Mouse (Mus musculus): Measurements from ENCODE around the gene Atp2b4. TPM values are rescaled to one million over a fixed set of nuclear protein-coding genes. Genes with fewer than 3 reads are reported as not detected.

The Atp2b4 gene
- polyA plus RNA-seq, 1 experiment from 2014 or later = 7.7 TPM

GRCm38 (mm10) chr1:133718786-133719185 lies 82.1 kb downstream of the Atp2b4 start:
- H3K4me1 ChIP-seq (replicated peaks; ENCODE audit: control insufficient read depth, insufficient read depth, low read length) = no peaks in the 10 kb centered on the region
- no peaks in the 10 kb centered on the region for H3K27me3 ChIP-seq (ENCODE audit: control insufficient read depth, insufficient read depth, low read depth, low read length)
- no peak overlapping the region for H3K4me3 ChIP-seq (ENCODE audit: low read length)
- H3K27ac ChIP-seq (ENCODE audit: low read length) = no peak overlapping the region
- H3K4me2 ChIP-seq (ENCODE audit: low read depth, low read length) = no peak overlapping the region
- no peaks in the 10 kb centered on the region for H3K9me3 ChIP-seq (ENCODE audit: control insufficient read depth, low read length)
- ATAC-seq (ENCODE audit: low read depth) = no peak
- no peaks in the 10 kb centered on the region for H3K36me3 ChIP-seq (ENCODE audit: control insufficient read depth, insufficient read depth, low read length)
- no peak overlapping the region for H3K9ac ChIP-seq (ENCODE audit: low read length)
- 87% methylated on average over 8 of the region's 8 CpGs for WGBS

DNA sequence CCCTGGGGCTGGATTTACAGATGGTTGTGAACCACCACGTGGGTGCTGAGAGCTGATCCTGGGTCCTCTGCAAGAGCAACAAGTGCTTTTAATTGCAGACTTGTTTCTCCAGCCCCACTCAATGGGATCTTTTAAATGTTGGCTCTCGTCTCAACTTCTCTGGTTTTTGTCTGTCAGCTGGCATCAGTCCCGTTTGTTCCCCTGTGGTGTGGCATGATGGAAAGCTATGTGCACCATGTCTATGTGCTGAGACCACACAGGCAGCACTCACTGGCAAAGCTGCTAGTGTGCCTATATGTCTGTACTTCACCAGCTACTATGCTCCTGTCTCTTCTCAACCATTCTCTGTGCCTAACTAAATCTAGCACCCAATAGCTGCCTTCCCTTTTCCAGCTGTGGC lies 82.5 kb downstream of the Atp2b4 start:
- Histone ChIP-seq H3K9ac (ENCODE audit: low read length) (no peak overlapping the region), H3K27ac (ENCODE audit: low read length) (no peak overlapping the region), H3K4me1 (replicated peaks; ENCODE audit: control insufficient read depth, insufficient read depth, low read length) (no peaks in the 10 kb centered on the region), H3K4me2 (ENCODE audit: low read depth, low read length) (no peak overlapping the region), H3K27me3 (ENCODE audit: control insufficient read depth, insufficient read depth, low read depth, low read length) (no peaks in the 10 kb centered on the region), H3K4me3 (ENCODE audit: low read length) (no peak overlapping the region), H3K9me3 (ENCODE audit: control insufficient read depth, low read length) (no peaks in the 10 kb centered on the region), H3K36me3 (ENCODE audit: control insufficient read depth, insufficient read depth, low read length) (no peaks in the 10 kb centered on the region)
- ATAC-seq (ENCODE audit: low read depth) = no peak
- 69% methylated on average over 3 of the region's 3 CpGs for WGBS

- H3K9ac ChIP-seq (ENCODE audit: low read length) = no peak overlapping the region
- no peaks in the 10 kb centered on the region for H3K9me3 ChIP-seq (ENCODE audit: control insufficient read depth, low read length)
- peaks cover 9% of the 10 kb centered on the region; the same call in 1 of the 2 replicates for H3K4me1 ChIP-seq (replicated peaks; ENCODE audit: control insufficient read depth, insufficient read depth, low read length)
- no peak for ATAC-seq (ENCODE audit: low read depth)
- WGBS = 20% methylated on average over 7 of the region's 7 CpGs
- no peak overlapping the region for H3K27ac ChIP-seq (ENCODE audit: low read length)
- H3K4me3 ChIP-seq (ENCODE audit: low read length) = no peak overlapping the region
- no peaks in the 10 kb centered on the region for H3K36me3 ChIP-seq (ENCODE audit: control insufficient read depth, insufficient read depth, low read length)
- no peaks in the 10 kb centered on the region for H3K27me3 ChIP-seq (ENCODE audit: control insufficient read depth, insufficient read depth, low read depth, low read length)
- no peak overlapping the region for H3K4me2 ChIP-seq (ENCODE audit: low read depth, low read length)
Observed at GRCm38 (mm10) chr1:133716464-133716863, 84.4 kb downstream of the Atp2b4 start.

- Histone ChIP-seq H3K9ac (ENCODE audit: low read length) (no peak overlapping the region), H3K4me2 (ENCODE audit: low read depth, low read length) (no peak overlapping the region), H3K27me3 (ENCODE audit: control insufficient read depth, insufficient read depth, low read depth, low read length) (no peaks in the 10 kb centered on the region), H3K4me1 (replicated peaks; ENCODE audit: control insufficient read depth, insufficient read depth, low read length) (peaks cover 9% of the 10 kb centered on the region; the same call in 1 of the 2 replicates), H3K4me3 (ENCODE audit: low read length) (no peak overlapping the region), H3K9me3 (ENCODE audit: control insufficient read depth, low read length) (no peaks in the 10 kb centered on the region), H3K27ac (ENCODE audit: low read length) (no peak overlapping the region), H3K36me3 (ENCODE audit: control insufficient read depth, insufficient read depth, low read length) (no peaks in the 10 kb centered on the region)
- ATAC-seq (ENCODE audit: low read depth) = no peak
- 48% methylated on average over 1 of the region's 1 CpGs for WGBS
Observed at GRCm38 (mm10) chr1:133715191-133715590, 85.7 kb downstream of the Atp2b4 start.

- no peak overlapping the region for H3K4me2 ChIP-seq (ENCODE audit: low read depth, low read length)
- peaks cover 9% of the 10 kb centered on the region; the same call in 1 of the 2 replicates for H3K4me1 ChIP-seq (replicated peaks; ENCODE audit: control insufficient read depth, insufficient read depth, low read length)
- 0 out of 2 replicates have a peak, but pooled peaks have one; percentile 18 for ATAC-seq (ENCODE audit: low read depth)
- no peaks in the 10 kb centered on the region for H3K9me3 ChIP-seq (ENCODE audit: control insufficient read depth, low read length)
- no peaks in the 10 kb centered on the region for H3K27me3 ChIP-seq (ENCODE audit: control insufficient read depth, insufficient read depth, low read depth, low read length)
- WGBS = 43% methylated on average over 2 of the region's 2 CpGs
- H3K9ac ChIP-seq (ENCODE audit: low read length) = no peak overlapping the region
- no peaks in the 10 kb centered on the region for H3K36me3 ChIP-seq (ENCODE audit: control insufficient read depth, insufficient read depth, low read length)
- no peak overlapping the region for H3K4me3 ChIP-seq (ENCODE audit: low read length)
- H3K27ac ChIP-seq (ENCODE audit: low read length) = no peak overlapping the region
Observed at GRCm38 (mm10) chr1:133713009-133713370, 87.9 kb downstream of the Atp2b4 start.

- no peak overlapping the region for H3K4me3 ChIP-seq (ENCODE audit: low read length)
- 0 out of 2 replicates have a peak, but pooled peaks have one; percentile 32 for ATAC-seq (ENCODE audit: low read depth)
- WGBS = 63% methylated on average over 12 of the region's 12 CpGs
Observed at GRCm38 (mm10) chr1:133712288-133713008, 88.4 kb downstream of the Atp2b4 start.

DNA sequence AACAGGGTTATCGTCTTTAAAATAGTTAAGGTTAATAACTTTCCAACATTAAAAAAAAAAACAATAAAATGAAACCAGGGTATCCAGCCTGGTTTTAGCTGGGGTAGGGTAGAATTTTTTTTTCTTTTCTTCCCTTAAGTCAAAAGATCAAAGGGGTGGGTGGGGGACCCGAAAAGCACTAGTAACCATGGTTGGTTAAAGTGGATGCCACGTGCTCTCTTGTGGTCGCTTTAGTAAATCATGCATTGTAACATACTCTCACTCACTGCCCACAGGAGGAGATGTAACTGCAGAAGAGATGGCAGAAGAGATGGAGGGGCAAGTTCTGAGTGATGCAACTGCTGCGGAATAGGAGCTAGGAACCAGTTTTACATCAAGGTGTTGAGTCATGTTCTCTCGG lies 89.5 kb downstream of the Atp2b4 start:
- 66% methylated on average over 6 of the region's 6 CpGs for WGBS

More at GRCm38 (mm10) chr1:133712288-133713008, 88.4 kb downstream of the Atp2b4 start:
- Histone ChIP-seq H3K27me3 (ENCODE audit: control insufficient read depth, insufficient read depth, low read depth, low read length) (no peaks in the 10 kb centered on the region), H3K4me1 (replicated peaks; ENCODE audit: control insufficient read depth, insufficient read depth, low read length) (peaks cover 9% of the 10 kb centered on the region; the same call in 1 of the 2 replicates), H3K9ac (ENCODE audit: low read length) (no peak overlapping the region), H3K36me3 (ENCODE audit: control insufficient read depth, insufficient read depth, low read length) (no peaks in the 10 kb centered on the region), H3K27ac (ENCODE audit: low read length) (no peak overlapping the region), H3K9me3 (ENCODE audit: control insufficient read depth, low read length) (no peaks in the 10 kb centered on the region), H3K4me2 (ENCODE audit: low read depth, low read length) (no peak overlapping the region)

GRCm38 (mm10) chr1:133710895-133711294 lies 89.9 kb downstream of the Atp2b4 start:
- Histone ChIP-seq H3K4me3 (ENCODE audit: low read length) (no peak overlapping the region), H3K27me3 (ENCODE audit: control insufficient read depth, insufficient read depth, low read depth, low read length) (no peaks in the 10 kb centered on the region), H3K4me1 (replicated peaks; ENCODE audit: control insufficient read depth, insufficient read depth, low read length) (peaks cover 9% of the 10 kb centered on the region; the same call in 1 of the 2 replicates), H3K36me3 (ENCODE audit: control insufficient read depth, insufficient read depth, low read length) (peaks cover 2% of the 10 kb centered on the region; the same call in 1 of the 2 replicates), H3K9ac (ENCODE audit: low read length) (no peak overlapping the region), H3K4me2 (ENCODE audit: low read depth, low read length) (no peak overlapping the region), H3K27ac (ENCODE audit: low read length) (no peak overlapping the region), H3K9me3 (ENCODE audit: control insufficient read depth, low read length) (no peaks in the 10 kb centered on the region)
- WGBS = 59% methylated on average over 6 of the region's 6 CpGs
- ATAC-seq (ENCODE audit: low read depth) = no peak

More for the DNA sequence above, 89.5 kb downstream of the Atp2b4 start:
- no peak overlapping the region for H3K27ac ChIP-seq (ENCODE audit: low read length)
- no peak overlapping the region for H3K4me2 ChIP-seq (ENCODE audit: low read depth, low read length)
- H3K9ac ChIP-seq (ENCODE audit: low read length) = no peak overlapping the region
- ATAC-seq (ENCODE audit: low read depth) = no peak
- no peaks in the 10 kb centered on the region for H3K9me3 ChIP-seq (ENCODE audit: control insufficient read depth, low read length)
- H3K4me1 ChIP-seq (replicated peaks; ENCODE audit: control insufficient read depth, insufficient read depth, low read length) = peaks cover 9% of the 10 kb centered on the region; the same call in 1 of the 2 replicates
- H3K4me3 ChIP-seq (ENCODE audit: low read length) = no peak overlapping the region
- peaks cover 2% of the 10 kb centered on the region; the same call in 1 of the 2 replicates for H3K36me3 ChIP-seq (ENCODE audit: control insufficient read depth, insufficient read depth, low read length)
- H3K27me3 ChIP-seq (ENCODE audit: control insufficient read depth, insufficient read depth, low read depth, low read length) = no peaks in the 10 kb centered on the region

- no peak for ATAC-seq (ENCODE audit: low read depth)
- no peak overlapping the region for H3K9ac ChIP-seq (ENCODE audit: low read length)
Observed at GRCm38 (mm10) chr1:133709292-133709691, 91.5 kb downstream of the Atp2b4 start.

More at GRCm38 (mm10) chr1:133709292-133709691, 91.5 kb downstream of the Atp2b4 start:
- H3K27ac ChIP-seq (ENCODE audit: low read length) = no peak overlapping the region
- no peaks in the 10 kb centered on the region for H3K9me3 ChIP-seq (ENCODE audit: control insufficient read depth, low read length)
- H3K27me3 ChIP-seq (ENCODE audit: control insufficient read depth, insufficient read depth, low read depth, low read length) = no peaks in the 10 kb centered on the region
- WGBS = 51% methylated on average over 3 of the region's 3 CpGs
- H3K4me3 ChIP-seq (ENCODE audit: low read length) = no peak overlapping the region
- peaks cover 2% of the 10 kb centered on the region; the same call in 1 of the 2 replicates for H3K36me3 ChIP-seq (ENCODE audit: control insufficient read depth, insufficient read depth, low read length)
- no peak overlapping the region for H3K4me2 ChIP-seq (ENCODE audit: low read depth, low read length)
- peaks cover 9% of the 10 kb centered on the region; the same call in 1 of the 2 replicates for H3K4me1 ChIP-seq (replicated peaks; ENCODE audit: control insufficient read depth, insufficient read depth, low read length)

Measured in lung, embryonic 16.5 days (tissue).